In genomic region chr16:89608161-89608790, GRCm38 (mm10) we compare ENCODE assay signal across 20 mouse cellular contexts. TPM values are rescaled to one million over a fixed set of nuclear protein-coding genes. Genes with fewer than 3 reads are reported as not detected.
DNase-seq lines count a peak whose midpoint lies in the region; ATAC-seq and TF ChIP-seq lines count a peak whose summit lies in the region.
"Had no signal": no experiment of that assay in that cellular context is flagged by ENCODE, and none has a peak within 500 bp of the region (broad histone marks: within the 10 kb centered on the region; RNA-seq: fewer than 3 reads in every experiment).

No protein-coding gene starts in this region.

- peak; percentile 29; the same call in 1 of the 2 replicates for ATAC-seq in hindbrain, postnatal 0 days
- no peak for ATAC-seq in hindbrain, embryonic 16.5 days
- ATAC-seq: forebrain, embryonic 15.5 days had no signal

- H3K9me3 ChIP-seq in hindbrain, postnatal 0 days (ENCODE audit: low read length) = no peaks in the 10 kb centered on the region
- no peaks in the 10 kb centered on the region for H3K9me3 ChIP-seq in hindbrain, embryonic 16.5 days (ENCODE audit: control insufficient read depth, low read length)
- H3K9me3 ChIP-seq in embryonic facial prominence, embryonic 10.5 days = no peaks in the 10 kb centered on the region
- H3K9me3 ChIP-seq: embryonic facial prominence, embryonic 15.5 days; forebrain, embryonic 15.5 days; midbrain, embryonic 12.5 days had no signal

- 83% methylated on average over 12 of the region's 12 CpGs for WGBS in hindbrain, postnatal 0 days
- 96% methylated on average over 12 of the region's 12 CpGs for WGBS in hindbrain, embryonic 16.5 days
- WGBS in embryonic facial prominence, embryonic 10.5 days = 93% methylated on average over 12 of the region's 12 CpGs

- no peaks in the 10 kb centered on the region for H3K36me3 ChIP-seq in hindbrain, postnatal 0 days (ENCODE audit: insufficient read depth, low read length)
- H3K36me3 ChIP-seq in hindbrain, embryonic 16.5 days (ENCODE audit: control insufficient read depth, insufficient read depth, low read length) = no peaks in the 10 kb centered on the region
- H3K36me3 ChIP-seq in embryonic facial prominence, embryonic 10.5 days (replicated peaks) = no peaks in the 10 kb centered on the region
- H3K36me3 ChIP-seq: embryonic facial prominence, embryonic 15.5 days; forebrain, embryonic 15.5 days; midbrain, embryonic 12.5 days had no signal

- H3K9ac ChIP-seq in hindbrain, postnatal 0 days (replicated peaks; ENCODE audit: low read length) = no peak overlapping the region
- no peak overlapping the region for H3K9ac ChIP-seq in hindbrain, embryonic 16.5 days (ENCODE audit: low read depth, low read length)
- H3K9ac ChIP-seq: embryonic facial prominence, embryonic 15.5 days; forebrain, embryonic 15.5 days; liver, embryonic 14.5 days; midbrain, embryonic 12.5 days had no signal

- H3K4me2 ChIP-seq in hindbrain, postnatal 0 days (ENCODE audit: low read depth, low read length) = no peak overlapping the region
- no peak overlapping the region for H3K4me2 ChIP-seq in hindbrain, embryonic 16.5 days (ENCODE audit: low read length)
- H3K4me2 ChIP-seq: embryonic facial prominence, embryonic 15.5 days; forebrain, embryonic 15.5 days; midbrain, embryonic 12.5 days had no signal

- TF ChIP-seq CTCF in hindbrain, postnatal 0 days (IDR thresholded peaks at IDR 0.05; ENCODE audit: low read depth) = no peak

- H3K4me1 ChIP-seq in hindbrain, postnatal 0 days (ENCODE audit: insufficient read depth, low read length) = no peaks in the 10 kb centered on the region
- no peaks in the 10 kb centered on the region for H3K4me1 ChIP-seq in hindbrain, embryonic 16.5 days (ENCODE audit: control insufficient read depth, insufficient read depth, low read depth, low read length)
- H3K4me1 ChIP-seq in embryonic facial prominence, embryonic 10.5 days = no peaks in the 10 kb centered on the region
- H3K4me1 ChIP-seq: embryonic facial prominence, embryonic 15.5 days; forebrain, embryonic 15.5 days; midbrain, embryonic 12.5 days had no signal

- H3K27me3 ChIP-seq in hindbrain, postnatal 0 days (ENCODE audit: insufficient read depth, low read length) = no peaks in the 10 kb centered on the region
- no peaks in the 10 kb centered on the region for H3K27me3 ChIP-seq in hindbrain, embryonic 16.5 days (replicated peaks; ENCODE audit: control insufficient read depth, insufficient read depth, low read length)
- H3K27me3 ChIP-seq in embryonic facial prominence, embryonic 10.5 days (replicated peaks; ENCODE audit: low read depth, poor library complexity, severe bottlenecking) = no peaks in the 10 kb centered on the region
- H3K27me3 ChIP-seq: embryonic facial prominence, embryonic 15.5 days; forebrain, embryonic 15.5 days; midbrain, embryonic 12.5 days had no signal

- peak; percentile 38 for DNase-seq in cerebellum, adult 11-12 months
- no peak for DNase-seq in cerebellum, adult 11 months
- peak; percentile 13 for DNase-seq in hindbrain, postnatal 0 days (ENCODE audit: low spot score)
- DNase-seq in right cerebral cortex, postnatal 36 days (ENCODE audit: low spot score in 2 of 2) = peak; percentile 21 to 26
- no peak for DNase-seq in right cerebral cortex, postnatal 4 days
- no peak for DNase-seq in embryonic facial prominence, embryonic 10.5 days (ENCODE audit: low spot score)
- no peak for DNase-seq in adrenal gland, postnatal 25 days
- DNase-seq: cerebellum, postnatal 36 days; spleen, adult 18-20 months; thymus, postnatal 4 days had no signal

- no peak overlapping the region for H3K27ac ChIP-seq in hindbrain, postnatal 0 days
- H3K27ac ChIP-seq in hindbrain, embryonic 16.5 days (ENCODE audit: low read depth, low read length) = no peak overlapping the region
- no peak overlapping the region for H3K27ac ChIP-seq in embryonic facial prominence, embryonic 10.5 days (replicated peaks)
- H3K27ac ChIP-seq: embryonic facial prominence, embryonic 15.5 days; forebrain, embryonic 15.5 days; liver, embryonic 14.5 days; midbrain, embryonic 12.5 days had no signal

- no peak overlapping the region for H3K4me3 ChIP-seq in hindbrain, postnatal 0 days (ENCODE audit: low read length)
- no peak overlapping the region for H3K4me3 ChIP-seq in hindbrain, embryonic 16.5 days (ENCODE audit: low read length)
- H3K4me3 ChIP-seq in embryonic facial prominence, embryonic 10.5 days = no peak overlapping the region
- H3K4me3 ChIP-seq: embryonic facial prominence, embryonic 15.5 days; forebrain, embryonic 15.5 days; midbrain, embryonic 12.5 days had no signal

RNA-seq across cellular contexts. Expression of gene Krtap11-1, which starts 37.3 kb away (rescaled TPM):
- total RNA-seq in hindbrain, postnatal 0 days (2014; rRNA removed) = not detected in 2 replicates
- not detected in 2 replicates for polyA plus RNA-seq in hindbrain, postnatal 0 days (2015; fragmentation: Nextera tagmentation; extraction: Ambion mirVana)
- polyA plus RNA-seq in hindbrain, embryonic 16.5 days (2015; fragmentation: Nextera tagmentation; extraction: Ambion mirVana) = not detected in 2 replicates
- not detected in 2 replicates for polyA plus RNA-seq in embryonic facial prominence, embryonic 10.5 days (2016; fragmentation: Nextera tagmentation; extraction: Ambion mirVana)
- total RNA-seq in adrenal gland, postnatal 25 days (2021) = not detected in 2 replicates
- total RNA-seq: layer of hippocampus, adult 18-20 months had no signal
- polyA plus RNA-seq: brain, embryonic 14.5 days; forebrain, embryonic 15.5 days; heart, embryonic 16.5 days; kidney, embryonic 14.5 days; limb, embryonic 11.5 days; liver, embryonic 14.5 days; midbrain, embryonic 12.5 days had no signal

Comparison
In these comparisons a context has a peak if more than half of its experiments do, and no peak if none do; other contexts are left out.
1. DNase-seq: peak in cerebellum, adult 11-12 months (single experiment), hindbrain, postnatal 0 days (single experiment) and right cerebral cortex, postnatal 36 days (2 of 2); none in cerebellum, adult 11 months (single experiment), right cerebral cortex, postnatal 4 days (single experiment), embryonic facial prominence, embryonic 10.5 days (single experiment) and adrenal gland, postnatal 25 days (single experiment).